Mouse (Mus musculus): ENCODE measurements around the gene Mpi.

The Mpi gene

DNA sequence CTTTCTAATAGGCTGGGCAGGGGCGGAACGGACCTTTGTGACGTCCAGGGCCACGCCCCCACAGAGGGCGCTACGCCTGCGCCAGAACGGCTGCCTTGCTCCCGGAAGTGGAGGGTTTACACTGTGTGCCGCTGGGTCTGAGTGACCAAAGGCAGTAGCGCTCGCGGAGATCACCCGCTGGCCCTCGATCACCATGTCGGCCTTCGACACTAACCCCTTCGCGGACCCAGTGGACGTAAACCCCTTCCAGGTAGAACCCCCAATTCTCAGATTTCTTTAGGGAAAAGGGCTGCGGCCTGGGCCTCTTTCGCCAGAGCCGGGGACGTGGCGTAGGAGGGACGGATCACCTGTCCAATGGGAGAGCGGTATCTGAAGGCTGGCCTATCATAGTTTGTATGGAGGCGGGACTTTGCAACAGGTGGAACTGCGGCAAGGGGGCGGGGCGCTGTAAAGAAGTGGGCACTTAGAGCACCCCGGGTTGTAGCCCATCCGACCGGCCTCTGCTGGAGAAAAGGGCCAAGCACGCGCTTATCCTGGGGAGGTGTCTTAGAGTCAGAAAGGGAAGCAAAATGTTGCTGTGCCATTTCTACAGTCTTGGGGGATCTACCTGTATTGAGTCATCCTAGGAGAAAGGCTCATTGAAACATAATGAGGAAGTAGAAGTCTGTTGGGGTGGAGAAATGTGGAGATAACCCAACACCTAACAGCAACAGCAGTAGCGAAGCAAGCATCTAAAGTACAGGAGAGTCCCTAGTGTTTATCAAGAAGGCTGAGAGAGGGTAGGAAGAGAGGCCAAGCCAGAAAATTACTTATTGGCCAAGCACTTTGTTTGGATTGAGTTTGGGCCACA, 8.5 kb upstream of the Mpi start, which contains the start of gene Scamp2:
Gene Scamp2 (plus strand): TSS at position 83 of the 850 bp plus-strand sequence.
- peak; percentile 92 for DNase-seq

DNA sequence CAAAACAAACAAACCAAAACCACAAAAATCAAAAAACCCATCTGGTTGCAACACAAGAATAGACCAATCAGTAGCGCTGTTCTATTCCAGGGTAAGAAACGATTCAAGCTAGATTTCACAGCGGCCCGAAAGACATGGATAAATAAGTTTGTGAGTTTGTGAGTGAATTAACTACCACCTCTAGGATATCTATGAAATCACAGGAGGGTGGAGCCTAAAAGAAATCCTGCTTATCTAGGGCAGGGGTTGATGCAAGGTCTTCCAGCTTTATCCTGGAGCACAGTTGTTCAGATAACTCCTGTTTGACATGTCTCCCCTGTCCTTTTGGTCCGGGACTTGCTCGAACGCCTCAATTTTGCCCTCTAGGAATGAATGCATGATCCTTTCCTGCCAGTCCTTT, 7.7 kb upstream of the Mpi start:
- no peak for DNase-seq

DNA sequence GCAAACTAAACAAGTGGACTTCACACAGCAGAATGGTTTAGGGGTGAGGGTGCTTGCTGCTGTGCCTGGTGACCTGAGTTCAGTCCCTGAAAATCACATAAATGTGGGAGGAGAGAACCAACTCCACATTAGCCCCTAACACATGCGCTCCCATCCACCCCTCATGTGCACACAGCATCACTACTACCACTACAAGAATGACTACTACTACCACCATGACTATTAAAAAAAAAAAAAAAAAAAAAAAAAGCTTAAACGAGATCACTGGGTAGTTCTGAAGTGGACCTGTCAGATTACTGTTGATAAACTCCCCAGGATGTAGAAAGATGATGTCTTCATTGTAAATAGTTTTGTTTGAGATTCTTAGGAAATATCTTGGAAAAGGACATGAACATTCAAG, 7.0 kb upstream of the Mpi start:
- DNase-seq = no peak

DNA sequence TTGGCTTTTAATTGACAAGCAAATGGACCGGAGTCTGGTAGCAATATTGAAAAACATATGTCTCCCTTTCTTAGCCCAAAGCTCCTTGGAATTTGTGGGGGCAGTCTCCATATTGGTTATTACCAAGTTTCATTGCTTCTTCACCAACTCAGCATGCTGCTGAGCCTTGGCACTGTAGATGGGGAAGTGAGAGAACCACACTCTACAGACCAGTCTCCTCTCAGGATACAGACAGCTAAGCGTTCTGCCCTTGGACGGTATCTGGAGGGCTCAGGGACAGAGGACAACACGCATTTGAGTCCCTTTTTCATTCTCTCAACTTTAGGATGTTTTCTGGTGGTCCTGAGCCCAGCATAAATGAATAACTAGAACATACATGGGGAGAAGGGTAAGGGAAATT, 6.1 kb upstream of the Mpi start:
- no peak for DNase-seq

DNA sequence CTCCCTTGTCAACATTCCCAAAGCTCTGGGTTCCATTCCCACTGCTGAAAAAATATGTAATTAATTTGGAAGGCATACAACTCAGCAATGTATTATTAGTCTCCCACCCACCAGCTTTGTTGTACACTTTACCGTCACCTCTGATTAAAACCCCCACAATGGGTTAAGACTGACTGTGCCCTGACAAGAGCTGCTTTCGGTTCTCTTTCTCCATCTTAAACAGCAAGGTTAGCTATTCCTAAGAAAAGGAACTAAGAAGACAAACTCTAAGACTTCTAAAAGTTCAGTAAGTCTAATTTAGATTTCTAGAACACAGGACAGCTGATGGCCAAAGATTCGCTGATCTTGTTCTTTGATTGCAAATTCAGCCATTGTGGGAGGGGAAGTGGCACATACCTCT, 4.7 kb upstream of the Mpi start:
- DNase-seq = no peak

DNA sequence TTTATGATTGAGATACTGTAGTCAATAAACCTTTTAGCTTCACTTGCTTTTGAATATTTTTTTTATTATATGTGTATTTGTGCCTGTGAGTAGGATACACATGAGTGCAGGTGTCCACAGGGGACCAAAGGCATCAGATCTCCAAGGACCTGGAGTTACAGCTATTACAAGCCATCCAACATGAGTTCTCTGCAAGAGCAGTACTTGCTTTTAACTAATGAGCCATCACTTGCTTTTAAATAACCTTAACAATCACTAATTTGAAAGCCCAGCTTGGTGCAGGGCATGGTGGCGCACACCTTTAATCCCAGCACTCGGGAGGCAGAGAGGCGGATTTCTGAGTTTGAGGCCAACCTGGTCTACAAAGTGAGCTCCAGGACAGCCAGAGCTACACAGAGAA, 2.2 kb upstream of the Mpi start:
- no peak for DNase-seq

DNA sequence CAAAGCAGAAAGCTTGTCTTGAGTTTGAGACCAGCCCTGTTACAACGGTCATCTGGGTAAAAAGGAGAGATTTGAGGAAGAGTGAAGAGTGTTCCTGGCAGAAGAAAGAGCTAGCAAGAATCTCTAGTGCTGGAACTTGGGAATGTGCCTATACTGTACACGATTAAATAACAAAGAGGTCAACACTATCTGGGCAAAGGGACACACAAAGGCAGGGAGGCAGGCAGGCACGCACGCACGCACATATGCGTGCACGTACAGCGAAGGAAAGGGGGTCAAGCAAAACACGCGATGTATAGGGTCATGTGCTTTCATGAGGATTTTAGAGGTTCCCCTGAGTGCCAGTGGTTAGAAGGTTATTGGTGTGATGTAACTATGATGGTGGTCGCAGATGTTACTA, 556 bp upstream of the Mpi start:
- no peak for DNase-seq

DNA sequence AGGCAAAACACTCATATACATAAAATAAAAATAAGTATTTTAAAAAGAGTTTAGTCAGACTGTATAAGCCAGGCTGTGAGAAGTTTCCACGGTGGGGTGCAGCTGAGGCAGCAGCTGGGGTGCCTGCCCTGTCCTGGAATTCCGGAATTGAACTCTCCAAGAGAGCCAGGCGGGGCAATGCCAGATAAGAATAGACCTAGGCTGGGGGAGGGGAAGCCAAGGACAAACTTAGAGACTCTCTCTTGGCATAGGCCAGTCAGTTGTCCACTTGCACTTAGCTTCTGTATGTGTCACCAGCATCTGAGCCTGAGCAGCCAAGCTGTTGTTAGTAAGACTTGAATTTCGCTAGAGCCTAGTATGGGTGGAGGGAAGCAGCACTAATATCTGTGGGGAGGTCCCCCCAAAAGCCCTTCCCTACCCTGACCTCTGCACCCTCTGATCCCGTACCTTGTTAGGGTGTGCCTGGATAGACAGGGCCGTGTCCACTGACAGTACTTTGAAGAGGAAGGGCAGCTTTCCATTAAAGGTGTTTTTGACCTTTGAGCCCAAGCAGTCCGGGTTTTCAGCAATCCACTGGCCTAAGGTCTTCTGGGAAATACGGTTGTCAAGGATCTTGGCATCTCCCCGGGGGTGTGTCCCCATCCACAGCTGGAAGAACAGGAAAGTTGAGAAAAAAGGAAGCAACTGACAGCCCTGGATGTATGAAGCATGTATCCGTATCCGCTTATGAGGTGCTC, 2.3 kb downstream of the Mpi start:
- no peak for DNase-seq

DNA sequence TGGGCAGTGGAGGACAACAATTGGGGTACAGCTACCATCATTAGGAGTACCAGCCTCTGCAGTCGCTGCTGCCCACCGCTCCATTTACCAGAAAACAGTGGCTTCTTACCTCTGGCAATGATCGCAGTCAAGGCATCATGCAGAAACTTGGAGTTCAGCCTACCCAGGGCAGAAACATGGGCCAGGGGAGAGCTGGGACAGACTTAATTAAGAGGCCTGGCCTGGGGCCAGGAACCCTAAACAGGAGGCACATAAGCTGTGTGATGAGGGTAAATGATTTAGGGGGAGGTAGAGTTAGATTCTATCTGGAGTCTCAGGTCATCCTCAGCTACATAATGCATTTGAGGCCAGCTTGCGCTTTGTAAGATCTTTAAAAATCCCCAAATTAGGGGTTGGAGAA, 3.4 kb downstream of the Mpi start:
- DNase-seq = no peak

DNA sequence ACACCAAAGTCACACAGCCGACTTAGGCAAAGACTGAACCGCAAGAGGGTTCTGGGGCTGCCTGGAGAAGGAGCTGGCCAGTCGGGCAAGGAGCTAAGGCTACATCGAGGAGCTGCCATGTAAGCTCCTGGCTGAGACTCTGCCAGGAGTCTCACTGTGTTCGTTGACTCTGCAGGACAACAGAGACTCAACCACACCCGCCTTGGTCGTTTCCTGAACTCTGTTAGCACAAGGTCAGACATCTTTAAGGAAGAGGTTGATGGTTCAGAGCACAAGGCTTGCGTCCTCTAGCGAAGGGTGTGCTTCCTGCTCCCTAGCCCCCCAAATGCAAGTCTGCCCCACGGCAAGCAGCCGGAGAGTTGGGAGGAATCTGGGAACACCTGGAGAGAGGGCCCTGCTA, 4.7 kb downstream of the Mpi start:
- DNase-seq = no peak

DNA sequence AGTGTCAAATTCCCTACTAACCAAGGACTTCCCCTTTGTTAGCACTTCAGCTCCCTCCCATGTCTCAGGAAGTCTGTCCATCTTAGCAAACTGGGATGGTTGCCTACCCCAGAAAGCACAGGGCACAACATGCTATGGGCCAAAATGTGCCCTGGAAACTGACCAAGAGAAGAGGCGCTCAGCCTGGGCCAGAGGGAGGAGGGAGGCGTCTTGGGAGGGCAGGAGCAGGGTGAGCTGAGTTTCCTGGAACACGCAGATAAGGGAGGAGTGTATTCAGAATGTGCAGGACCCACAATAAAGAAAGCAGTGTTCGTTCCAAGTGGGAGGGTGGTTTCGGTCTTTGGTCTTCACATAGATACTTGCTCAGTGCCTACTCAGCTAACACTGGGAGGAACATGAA, 5.3 kb downstream of the Mpi start:
- no peak for DNase-seq

DNA sequence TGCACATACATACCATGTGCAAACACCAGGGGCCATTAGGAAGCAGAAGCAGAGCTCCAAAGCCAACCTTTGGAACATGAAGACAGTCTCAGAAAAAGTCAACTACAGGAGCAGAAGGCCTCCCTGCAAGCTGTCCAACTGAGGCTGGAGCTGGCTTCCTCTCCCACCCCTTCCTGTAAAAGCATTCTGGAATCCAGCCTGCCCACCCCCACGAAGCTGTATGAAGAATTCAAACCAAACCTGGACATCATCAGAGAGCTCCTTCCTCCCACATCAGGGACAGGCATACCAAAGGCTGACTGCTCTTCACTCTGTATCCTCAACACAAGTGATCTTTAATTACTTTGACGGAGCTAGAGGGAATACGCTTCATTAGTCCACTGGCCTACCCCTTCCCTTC, 8.6 kb downstream of the Mpi start:
- DNase-seq = no peak

DNA sequence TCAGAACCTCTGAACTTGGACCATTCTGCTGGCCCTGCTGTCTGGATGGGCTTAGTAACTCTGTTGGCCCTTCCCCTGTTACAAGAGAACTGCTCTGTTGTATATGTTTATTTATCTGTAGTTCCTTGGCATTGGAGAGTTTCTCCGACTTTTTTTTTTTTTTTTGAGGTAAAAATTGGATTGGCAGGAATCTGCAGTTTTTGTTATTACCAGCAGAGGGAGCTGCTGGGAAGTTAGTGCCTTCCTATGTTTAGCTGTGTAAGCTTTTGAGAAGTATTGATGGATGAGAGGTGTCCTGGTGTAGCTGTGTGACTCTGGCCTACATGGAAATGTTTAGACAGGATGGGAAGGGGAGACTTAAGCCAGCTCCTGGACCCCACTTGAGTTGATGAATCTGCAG, 11.3 kb downstream of the Mpi start:
- DNase-seq = no peak

DNA sequence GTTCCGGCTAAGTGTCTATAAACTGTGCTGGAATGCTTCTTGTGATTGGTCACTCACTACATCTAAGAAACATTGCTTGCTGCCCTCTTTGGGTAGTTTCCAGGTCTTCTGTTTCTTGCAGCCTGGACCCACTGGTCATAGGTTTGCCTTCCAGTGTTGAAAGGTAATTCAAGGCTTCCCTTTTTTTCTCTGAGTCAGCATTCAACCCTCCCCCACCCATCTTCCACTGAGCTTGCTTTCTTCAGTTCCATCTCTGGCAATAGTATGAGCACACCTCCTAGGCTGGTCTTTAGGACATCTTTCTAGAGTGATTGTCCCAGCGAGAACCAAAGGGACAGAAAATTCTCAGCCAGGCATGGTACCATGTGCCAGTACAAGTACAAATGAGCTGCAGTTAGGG, 13.0 kb downstream of the Mpi start:
- DNase-seq = no peak

DNA sequence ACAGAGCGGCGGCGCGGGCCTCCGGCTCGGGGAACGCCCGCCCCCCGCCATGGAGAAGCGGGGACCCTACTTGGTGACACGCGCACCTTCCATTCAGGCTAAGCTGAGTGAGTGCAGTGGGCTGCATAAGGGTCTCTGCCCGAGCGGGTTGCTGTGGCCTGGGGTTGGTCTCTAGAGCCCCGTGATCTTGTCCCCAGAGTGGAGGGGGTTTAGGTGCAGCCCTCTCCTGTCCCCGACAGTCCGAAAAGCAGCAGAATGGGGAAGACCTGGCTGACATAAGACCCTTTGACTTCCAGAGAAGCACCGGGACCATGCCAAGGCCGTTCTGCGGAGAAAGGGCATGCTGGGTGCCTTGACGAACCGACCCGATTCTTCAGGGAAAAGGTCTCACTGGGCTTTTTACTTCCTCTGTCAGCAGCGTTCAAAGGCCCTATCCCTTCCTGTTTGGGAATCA, 14.8 kb downstream of the Mpi start:
- DNase-seq = no peak

DNA sequence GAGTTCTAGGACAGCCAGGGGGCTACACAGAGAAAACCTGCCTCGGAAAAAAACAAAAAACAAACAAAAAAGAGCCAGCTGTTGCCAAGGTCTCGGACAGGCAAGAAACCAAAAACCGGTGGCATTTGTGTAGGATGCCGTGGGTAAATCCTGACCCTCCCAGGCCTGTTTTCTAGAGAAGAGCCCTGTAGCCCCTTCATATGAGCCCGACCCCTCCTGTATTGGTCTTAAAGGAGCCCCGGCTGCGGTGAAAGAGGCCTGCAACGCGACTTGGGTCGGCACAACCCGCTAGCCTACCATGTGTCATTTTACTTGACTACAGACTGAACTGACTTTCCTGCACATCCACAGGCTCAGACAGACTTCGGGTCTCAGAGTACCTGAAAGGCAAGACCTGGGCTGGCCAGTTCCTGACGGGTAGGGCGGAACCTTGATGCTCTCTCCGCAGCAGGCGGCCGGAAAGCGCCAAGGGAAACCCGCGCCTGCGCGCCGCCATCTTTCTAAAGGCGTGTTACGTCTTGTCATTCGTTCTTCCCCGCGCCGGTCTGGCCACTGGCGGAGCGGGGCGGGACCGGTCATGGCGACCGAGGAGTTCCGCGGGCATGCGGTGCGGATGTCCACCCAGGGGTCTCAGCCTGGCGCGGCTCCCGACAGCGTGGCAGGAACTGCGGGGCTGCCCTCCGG, 15.4 kb downstream of the Mpi start, which contains the start of gene Fam219b:
Gene Fam219b (plus strand): TSS at position 485 of the 684 bp plus-strand sequence.
- peak; percentile 86 for DNase-seq

DNA sequence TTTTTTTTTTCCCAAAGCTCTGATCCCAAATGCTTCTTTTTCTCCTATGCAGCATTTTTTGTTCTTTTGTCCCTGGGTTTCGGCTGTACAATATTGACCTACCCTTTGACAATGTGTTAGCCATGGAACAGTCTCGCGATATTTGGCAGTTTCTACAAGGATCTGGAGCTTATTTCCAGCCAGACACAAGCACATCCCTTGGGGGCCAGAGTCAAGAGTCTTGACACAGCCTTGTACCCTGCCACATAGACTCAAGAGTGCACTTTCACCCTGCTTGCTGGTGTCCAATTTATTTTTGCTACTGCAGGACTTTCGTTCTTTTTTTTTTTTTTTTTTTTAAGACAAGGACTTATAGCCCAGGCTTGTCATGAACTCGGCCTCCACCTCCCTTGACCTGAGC, 16.2 kb downstream of the Mpi start:
- DNase-seq = no peak

DNA sequence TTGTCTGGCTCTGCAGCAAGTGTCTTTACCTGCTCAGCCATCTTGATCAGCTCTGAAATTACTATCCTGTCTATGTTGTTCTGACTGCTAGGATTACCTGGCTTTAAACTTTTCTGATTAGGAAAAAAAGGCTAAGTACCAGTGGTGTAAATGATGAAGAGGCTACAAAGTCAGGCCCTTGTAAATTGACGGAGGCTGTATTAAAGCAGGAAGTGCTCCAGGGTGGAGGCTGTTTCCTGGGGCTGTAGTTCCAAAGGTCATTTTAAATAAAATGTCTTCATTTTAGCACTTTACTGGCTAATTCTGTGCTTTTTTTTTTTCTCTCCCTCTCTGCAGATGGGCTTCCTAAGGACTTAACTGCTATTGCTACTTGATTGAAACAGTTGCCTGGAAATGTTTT, 20.6 kb downstream of the Mpi start:
- no peak for DNase-seq

DNA sequence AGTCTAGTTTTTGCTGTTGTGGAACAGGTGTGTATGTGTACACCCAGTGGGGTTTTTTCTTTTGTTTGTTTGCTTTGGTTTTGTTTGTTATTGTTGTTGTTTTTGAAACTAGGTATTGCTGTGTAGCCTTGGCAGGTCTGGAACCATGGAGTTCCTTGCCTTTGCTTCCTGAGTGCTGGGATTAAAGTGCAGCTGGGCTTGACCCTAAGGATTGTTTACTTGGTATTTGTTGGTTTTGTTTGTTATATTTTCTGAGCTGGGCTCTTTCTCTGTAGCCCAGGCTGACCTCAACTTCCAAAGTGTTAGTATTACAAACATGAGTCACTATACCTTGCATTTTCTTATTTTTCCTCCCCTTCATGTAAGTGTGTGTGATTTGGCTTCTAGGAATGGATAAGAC, 26.1 kb downstream of the Mpi start:
- no peak for DNase-seq

DNA sequence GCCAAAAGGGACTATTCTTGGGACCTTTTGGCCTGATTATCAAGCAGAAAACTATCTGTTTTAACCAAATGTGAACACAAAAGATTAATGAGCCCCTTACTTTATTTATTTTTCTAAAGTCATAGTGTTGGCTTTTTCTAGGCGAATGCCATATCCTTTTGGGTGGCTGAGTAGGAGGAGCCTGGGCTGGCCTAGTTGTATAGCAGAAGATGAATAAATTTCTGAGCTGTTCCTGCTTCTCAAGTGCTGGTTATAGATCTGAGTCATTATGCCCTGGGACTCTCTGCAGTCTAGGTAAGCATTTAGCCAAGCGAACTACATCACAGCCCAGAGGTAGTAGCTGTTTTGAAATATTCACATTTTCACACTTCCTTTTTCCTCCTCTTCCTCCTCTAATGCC, 27.0 kb downstream of the Mpi start:
- DNase-seq = no peak

DNA sequence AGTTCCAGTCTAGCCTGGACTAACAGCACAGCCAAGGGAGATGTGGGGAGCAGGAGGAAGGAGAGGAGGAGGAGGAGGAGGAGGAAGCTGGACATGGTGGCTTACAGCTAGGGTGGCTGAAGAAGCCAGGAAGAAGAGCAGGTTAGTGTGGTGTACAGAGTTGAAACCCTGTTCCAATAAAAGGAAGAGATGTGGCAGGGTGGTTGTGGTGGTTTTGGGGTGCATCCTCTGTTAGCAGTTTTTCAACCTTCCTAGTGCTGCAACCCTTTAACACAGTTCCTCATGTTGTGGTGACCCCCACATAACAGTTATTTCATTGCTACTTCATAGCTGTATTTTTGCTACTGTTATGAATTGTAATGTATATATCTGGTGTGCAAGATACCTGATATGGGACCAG, 28.1 kb downstream of the Mpi start:
- DNase-seq = no peak

DNA sequence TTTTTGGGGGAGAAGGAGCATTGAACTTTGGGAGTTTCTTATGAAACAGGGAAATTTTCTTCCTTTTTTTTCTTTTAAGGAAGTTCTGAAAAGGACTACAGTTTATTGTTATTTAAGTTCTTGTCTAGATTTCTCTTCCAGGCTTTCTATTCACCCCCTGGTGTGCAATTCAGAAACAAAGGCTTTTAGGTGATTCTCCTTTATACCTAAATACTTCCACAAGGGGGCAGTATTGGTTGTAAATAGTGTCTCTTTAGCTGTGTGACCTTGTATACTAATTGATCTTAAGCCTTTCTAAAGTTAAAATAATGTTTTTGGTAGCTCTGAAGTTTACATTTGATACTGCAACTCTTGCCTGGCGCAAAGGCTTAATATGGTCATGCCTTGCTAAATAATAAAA, 28.8 kb downstream of the Mpi start:
- no peak for DNase-seq

DNA sequence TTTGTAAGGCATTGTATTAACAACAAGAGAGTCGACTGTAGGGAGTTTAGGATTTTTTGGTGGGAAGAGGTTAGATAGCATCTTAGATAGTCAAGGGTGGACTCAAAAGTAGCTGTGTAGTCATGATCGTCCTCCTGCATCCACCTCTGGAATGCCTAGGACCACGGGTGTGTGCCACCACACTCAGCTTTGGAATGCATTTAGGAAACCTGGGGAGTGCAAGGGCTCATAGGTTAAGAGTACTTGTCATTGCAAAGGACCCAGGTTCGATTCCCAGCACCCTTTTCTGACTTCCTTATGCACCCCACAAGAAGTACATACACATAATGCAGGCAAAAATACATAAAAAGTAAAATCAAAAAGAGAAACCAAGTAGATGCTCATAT, 29.7 kb downstream of the Mpi start:
- DNase-seq = no peak
